Mouse (Mus musculus) cerebellum, adult 18-20 months (tissue): ENCODE data around the gene Scamp3.

Experiments used
- DNase-seq, 2 experiments: peaks; one replicate each; pipeline ENCODE4 v3.0.0; 2021

Gene Scamp3

GRCm38 (mm10) chr3:89163643-89164245 is 13.5 kb upstream of the Scamp3 start:
- DNase-seq = no peak

- peak; percentile 96 for DNase-seq
These were observed 12.6 kb upstream of the Scamp3 start, which contains the start of gene Clk2 for GRCm38 (mm10) chr3:89164506-89165267. Gene Clk2, plus strand, starts transcription at chr3:89164795.

GRCm38 (mm10) chr3:89165268-89165870 is 11.9 kb upstream of the Scamp3 start:
- no peak for DNase-seq

- DNase-seq = no peak
These were observed 10.3 kb upstream of the Scamp3 start for GRCm38 (mm10) chr3:89166945-89167344.

- no peak for DNase-seq
These were observed 2.4 kb upstream of the Scamp3 start for GRCm38 (mm10) chr3:89174844-89175243.

- no peak for DNase-seq
These were observed 1.7 kb upstream of the Scamp3 start for GRCm38 (mm10) chr3:89175544-89175943.

- DNase-seq = no peak
These were observed 852 bp upstream of the Scamp3 start for GRCm38 (mm10) chr3:89176421-89176820.

- DNase-seq = no peak
These were observed 773 bp downstream of the Scamp3 start for GRCm38 (mm10) chr3:89178107-89178385.

- no peak for DNase-seq
These were observed 1.8 kb downstream of the Scamp3 start for GRCm38 (mm10) chr3:89179056-89179455.

- no peak for DNase-seq
These were observed 4.7 kb downstream of the Scamp3 start for GRCm38 (mm10) chr3:89181749-89182500.

GRCm38 (mm10) chr3:89182531-89183057 is 5.3 kb downstream of the Scamp3 start:
- DNase-seq = no peak

- peak; percentile 88 to 95 for DNase-seq
These were observed 6.0 kb downstream of the Scamp3 start, which contains the start of gene Fam189b for GRCm38 (mm10) chr3:89183058-89183958. Gene Fam189b, plus strand, starts transcription at chr3:89183143.

- DNase-seq = no peak
These were observed 6.7 kb downstream of the Scamp3 start for GRCm38 (mm10) chr3:89183959-89184315.

GRCm38 (mm10) chr3:89187197-89187596 is 9.9 kb downstream of the Scamp3 start:
- DNase-seq = no peak

GRCm38 (mm10) chr3:89187690-89188477 is 10.6 kb downstream of the Scamp3 start:
- no peak for DNase-seq

- no peak for DNase-seq
These were observed 11.2 kb downstream of the Scamp3 start for GRCm38 (mm10) chr3:89188478-89188875.

GRCm38 (mm10) chr3:89190436-89190835 is 13.2 kb downstream of the Scamp3 start:
- no peak for DNase-seq

GRCm38 (mm10) chr3:89193351-89193750 is 16.1 kb downstream of the Scamp3 start:
- no peak for DNase-seq

GRCm38 (mm10) chr3:89193853-89194252 is 16.6 kb downstream of the Scamp3 start:
- DNase-seq = no peak

GRCm38 (mm10) chr3:89195979-89196877 is 19.0 kb downstream of the Scamp3 start:
- DNase-seq = peak; percentile 82 to 83
